Mouse (Mus musculus): ENCODE measurements around the gene Rgs10. TPM values are rescaled to one million over a fixed set of nuclear protein-coding genes. Genes with fewer than 3 reads are reported as not detected.

Rgs10 gene
- polyA plus RNA-seq, 1 experiment from 2014 or later, result 2.7 TPM

GRCm38 (mm10) chr7:128381001-128381400 lies 37.6 kb downstream of the Rgs10 start:
- no peak for DNase-seq (ENCODE audit: low spot score)
- no peak overlapping the region for H3K27ac ChIP-seq
- peaks cover 5% of the 10 kb centered on the region; the same call in 1 of the 2 replicates for H3K4me1 ChIP-seq
- no peaks in the 10 kb centered on the region for H3K27me3 ChIP-seq (ENCODE audit: low read depth, poor library complexity, severe bottlenecking)
- H3K4me3 ChIP-seq, result no peak overlapping the region
- WGBS, result 84% methylated on average over 2 of the region's 2 CpGs
- H3K9me3 ChIP-seq (replicated peaks), result no peaks in the 10 kb centered on the region
- H3K36me3 ChIP-seq, result no peaks in the 10 kb centered on the region

DNA sequence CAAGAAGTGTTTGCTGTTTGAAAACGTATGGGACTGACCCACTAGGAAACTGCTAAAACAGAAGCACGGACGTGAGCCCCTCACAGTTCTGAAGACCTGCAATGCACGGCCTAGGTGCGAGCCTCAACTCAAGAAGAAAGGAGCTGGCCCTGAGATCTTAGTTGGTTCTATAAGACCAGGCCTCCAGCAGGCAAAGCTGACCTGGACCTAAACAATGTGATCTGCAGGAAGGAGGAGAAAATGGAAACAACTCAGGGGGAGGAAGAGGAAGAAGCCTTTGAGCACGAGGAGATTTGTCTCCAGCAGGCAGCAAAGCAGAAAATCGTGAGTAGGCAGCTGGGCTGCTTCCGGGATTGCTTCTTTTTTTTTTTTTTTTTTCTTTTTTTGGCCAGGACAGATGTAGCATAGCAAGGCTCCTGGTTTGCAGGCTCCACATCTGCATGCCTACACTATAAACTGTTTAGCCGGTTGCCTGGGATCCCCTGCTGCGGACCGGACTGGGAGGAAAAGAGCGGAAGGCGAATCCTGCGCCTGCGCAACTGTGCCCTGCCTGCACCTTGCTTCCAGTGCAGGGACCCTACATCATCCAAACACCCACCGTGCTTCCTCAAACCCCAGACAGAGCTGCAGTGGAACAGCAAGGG lies 39.3 kb downstream of the Rgs10 start:
- no peak overlapping the region for H3K27ac ChIP-seq
- peaks cover 5% of the 10 kb centered on the region; the same call in 1 of the 2 replicates for H3K4me1 ChIP-seq
- H3K9me3 ChIP-seq (replicated peaks), result no peaks in the 10 kb centered on the region
- WGBS, result 72% methylated on average over 16 of the region's 16 CpGs
- H3K4me3 ChIP-seq, result no peak overlapping the region
- no peak for DNase-seq (ENCODE audit: low spot score)
- H3K27me3 ChIP-seq (ENCODE audit: low read depth, poor library complexity, severe bottlenecking), result no peaks in the 10 kb centered on the region
- no peaks in the 10 kb centered on the region for H3K36me3 ChIP-seq

DNA sequence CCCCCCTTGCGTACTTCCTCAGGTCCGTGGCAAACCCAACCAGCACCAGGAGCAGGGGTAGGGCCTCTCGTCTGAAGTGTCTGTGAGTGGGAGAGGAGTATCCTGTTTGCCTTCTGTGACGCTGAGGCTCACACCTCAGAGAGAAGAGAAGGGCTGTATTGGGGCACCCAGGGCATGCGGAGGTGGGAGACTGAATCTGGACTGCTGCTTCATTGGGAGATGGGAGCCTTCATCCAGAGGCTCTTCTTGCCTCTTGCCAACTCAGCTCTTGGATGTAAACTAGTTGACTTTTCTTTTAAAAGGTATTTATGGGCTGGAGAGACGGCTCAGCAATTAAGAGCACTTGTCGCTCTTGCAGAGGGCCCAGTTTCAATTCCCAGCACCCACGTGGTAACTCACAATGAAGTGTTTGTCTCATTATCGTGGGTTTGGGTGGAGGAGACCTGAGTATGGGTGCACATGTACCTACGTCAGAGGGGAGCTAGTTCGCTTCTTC lies 42.3 kb downstream of the Rgs10 start:
- no peak for DNase-seq (ENCODE audit: low spot score)
- Histone ChIP-seq H3K4me1 (peaks cover 9% of the 10 kb centered on the region; the same call in 1 of the 2 replicates), H3K27ac (no peak overlapping the region), H3K4me3 (no peak overlapping the region), H3K9me3 (replicated peaks) (no peaks in the 10 kb centered on the region), H3K36me3 (no peaks in the 10 kb centered on the region), H3K27me3 (ENCODE audit: low read depth, poor library complexity, severe bottlenecking) (no peaks in the 10 kb centered on the region)
- 82% methylated on average over 11 of the region's 11 CpGs for WGBS

DNA sequence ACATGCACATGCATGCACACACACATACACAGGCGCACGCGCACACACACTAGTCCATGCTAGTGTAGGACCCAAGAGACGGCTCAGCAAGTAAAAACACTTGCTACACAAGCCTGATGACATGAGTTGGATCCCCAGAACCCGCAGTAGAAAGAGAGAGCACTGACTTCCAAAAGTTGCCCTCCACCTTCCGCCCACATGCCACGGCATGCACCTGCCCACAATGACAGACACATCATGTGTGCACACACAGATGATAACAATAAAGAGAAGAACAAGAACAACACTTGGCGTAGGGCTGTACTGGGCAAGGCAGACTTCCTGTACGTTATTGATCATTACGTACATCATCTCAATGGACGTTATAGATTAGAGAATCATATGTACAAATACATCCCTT lies 44.4 kb downstream of the Rgs10 start:
- Histone ChIP-seq H3K36me3 (no peaks in the 10 kb centered on the region), H3K27me3 (ENCODE audit: low read depth, poor library complexity, severe bottlenecking) (no peaks in the 10 kb centered on the region), H3K4me3 (no peak overlapping the region), H3K9me3 (replicated peaks) (no peaks in the 10 kb centered on the region), H3K4me1 (peaks cover 7% of the 10 kb centered on the region; the same call in 1 of the 2 replicates), H3K27ac (no peak overlapping the region)
- 94% methylated on average over 11 of the region's 11 CpGs for WGBS
- DNase-seq (ENCODE audit: low spot score), result no peak

DNA sequence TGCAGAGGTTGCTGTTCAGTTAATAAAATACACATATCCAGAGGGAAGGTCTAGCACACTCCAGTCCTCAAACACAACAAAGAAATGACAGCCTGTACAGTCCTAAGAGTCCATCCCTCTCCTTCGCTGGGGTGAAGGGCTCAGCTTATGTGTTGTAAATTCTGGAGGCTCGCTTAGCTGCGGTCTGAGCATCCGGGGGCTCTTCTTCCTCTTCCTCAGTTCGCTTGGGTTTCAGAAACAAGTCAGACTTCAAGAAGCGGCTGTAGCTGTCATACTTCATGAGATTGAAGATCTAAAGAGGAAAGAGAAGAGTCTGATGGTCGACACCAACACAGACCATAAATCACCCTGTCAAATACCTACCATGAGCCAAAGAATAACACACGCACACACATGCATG lies 44.8 kb downstream of the Rgs10 start:
- no peaks in the 10 kb centered on the region for H3K27me3 ChIP-seq (ENCODE audit: low read depth, poor library complexity, severe bottlenecking)
- no peaks in the 10 kb centered on the region for H3K36me3 ChIP-seq
- no peak overlapping the region for H3K4me3 ChIP-seq
- H3K27ac ChIP-seq, result no peak overlapping the region
- 89% methylated on average over 8 of the region's 8 CpGs for WGBS
- no peak for DNase-seq (ENCODE audit: low spot score)
- H3K4me1 ChIP-seq, result peaks cover 4% of the 10 kb centered on the region; the same call in 1 of the 2 replicates
- no peaks in the 10 kb centered on the region for H3K9me3 ChIP-seq (replicated peaks)

DNA sequence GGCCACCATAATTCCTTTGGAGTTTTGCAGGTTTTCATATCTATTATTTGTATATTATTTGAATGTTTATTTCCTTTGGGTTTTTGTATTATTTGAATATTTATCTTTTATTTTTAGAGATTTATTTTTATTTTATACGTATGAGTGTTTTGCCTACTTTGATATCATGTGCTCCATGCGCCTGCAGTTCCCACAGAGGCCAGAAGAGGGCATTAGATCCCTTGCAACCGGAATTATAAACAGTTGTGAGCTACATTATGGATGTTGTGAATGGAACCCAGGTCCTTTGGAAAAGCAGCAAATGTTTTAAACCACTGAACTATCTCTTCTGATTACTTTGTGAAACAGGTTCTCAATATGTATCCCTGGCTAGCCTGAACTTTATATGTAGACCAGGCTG lies 46.2 kb downstream of the Rgs10 start:
- Histone ChIP-seq H3K27ac (no peak overlapping the region), H3K4me1 (peaks cover 4% of the 10 kb centered on the region; the same call in 1 of the 2 replicates), H3K9me3 (replicated peaks) (no peaks in the 10 kb centered on the region), H3K4me3 (no peak overlapping the region), H3K27me3 (ENCODE audit: low read depth, poor library complexity, severe bottlenecking) (no peaks in the 10 kb centered on the region), H3K36me3 (no peaks in the 10 kb centered on the region)
- DNase-seq (ENCODE audit: low spot score), result peak; percentile 44
- WGBS, result 52% methylated on average over 3 of the region's 3 CpGs

- no peak for DNase-seq (ENCODE audit: low spot score)
Observed at GRCm38 (mm10) chr7:128369366-128369765, 49.2 kb downstream of the Rgs10 start.

GRCm38 (mm10) chr7:128368828-128369227 lies 49.7 kb downstream of the Rgs10 start:
- Histone ChIP-seq H3K4me1 (peaks cover 4% of the 10 kb centered on the region; the same call in 1 of the 2 replicates), H3K4me3 (no peak overlapping the region), H3K9me3 (replicated peaks) (no peaks in the 10 kb centered on the region), H3K36me3 (no peaks in the 10 kb centered on the region), H3K27me3 (ENCODE audit: low read depth, poor library complexity, severe bottlenecking) (no peaks in the 10 kb centered on the region), H3K27ac (no peak overlapping the region)
- no peak for DNase-seq (ENCODE audit: low spot score)
- 89% methylated on average over 6 of the region's 6 CpGs for WGBS

More at GRCm38 (mm10) chr7:128369366-128369765, 49.2 kb downstream of the Rgs10 start:
- Histone ChIP-seq H3K4me1 (peaks cover 4% of the 10 kb centered on the region; the same call in 1 of the 2 replicates), H3K4me3 (no peak overlapping the region), H3K9me3 (replicated peaks) (no peaks in the 10 kb centered on the region), H3K36me3 (no peaks in the 10 kb centered on the region), H3K27ac (no peak overlapping the region), H3K27me3 (ENCODE audit: low read depth, poor library complexity, severe bottlenecking) (no peaks in the 10 kb centered on the region)
- 84% methylated on average over 12 of the region's 12 CpGs for WGBS

DNA sequence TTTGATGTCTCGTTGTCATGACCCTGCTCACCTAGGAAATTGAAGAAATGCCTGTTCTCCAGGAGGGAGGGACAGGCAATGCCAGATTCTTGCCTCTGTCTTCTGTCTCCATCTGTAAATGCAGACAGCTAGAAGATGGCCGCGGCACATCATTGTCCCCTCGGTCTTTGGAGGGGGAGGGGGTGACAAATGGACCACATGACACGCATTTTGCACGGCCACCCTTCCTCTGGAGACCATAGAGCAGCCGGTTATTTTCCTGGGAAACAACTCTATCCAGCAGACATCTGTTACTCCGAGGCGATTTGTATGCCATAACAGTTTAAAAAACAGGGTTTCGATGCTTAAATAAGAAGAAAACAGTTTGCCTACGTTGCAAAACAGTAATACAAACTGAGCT lies 51.9 kb downstream of the Rgs10 start:
- WGBS, result 71% methylated on average over 11 of the region's 11 CpGs
- Histone ChIP-seq H3K36me3 (no peaks in the 10 kb centered on the region), H3K4me3 (no peak overlapping the region), H3K9me3 (replicated peaks) (no peaks in the 10 kb centered on the region), H3K27ac (no peak overlapping the region), H3K4me1 (peaks cover under 1% of the 10 kb centered on the region; the same call in 1 of the 2 replicates), H3K27me3 (ENCODE audit: low read depth, poor library complexity, severe bottlenecking) (no peaks in the 10 kb centered on the region)
- DNase-seq (ENCODE audit: low spot score), result no peak

- WGBS, result 63% methylated on average over 4 of the region's 4 CpGs
- H3K9me3 ChIP-seq (replicated peaks), result no peaks in the 10 kb centered on the region
- H3K27me3 ChIP-seq (ENCODE audit: low read depth, poor library complexity, severe bottlenecking), result no peaks in the 10 kb centered on the region
- no peak overlapping the region for H3K4me3 ChIP-seq
- no peaks in the 10 kb centered on the region for H3K36me3 ChIP-seq
- DNase-seq (ENCODE audit: low spot score), result no peak
- H3K4me1 ChIP-seq, result no peaks in the 10 kb centered on the region
- no peak overlapping the region for H3K27ac ChIP-seq
Observed at GRCm38 (mm10) chr7:128365096-128365715, 53.4 kb downstream of the Rgs10 start.

- 93% methylated on average over 11 of the region's 11 CpGs for WGBS
- Histone ChIP-seq H3K36me3 (no peaks in the 10 kb centered on the region), H3K4me1 (no peaks in the 10 kb centered on the region), H3K9me3 (replicated peaks) (no peaks in the 10 kb centered on the region), H3K4me3 (no peak overlapping the region), H3K27ac (no peak overlapping the region), H3K27me3 (ENCODE audit: low read depth, poor library complexity, severe bottlenecking) (no peaks in the 10 kb centered on the region)
- DNase-seq (ENCODE audit: low spot score), result no peak
Observed at GRCm38 (mm10) chr7:128364526-128364925, 54.0 kb downstream of the Rgs10 start.

DNA sequence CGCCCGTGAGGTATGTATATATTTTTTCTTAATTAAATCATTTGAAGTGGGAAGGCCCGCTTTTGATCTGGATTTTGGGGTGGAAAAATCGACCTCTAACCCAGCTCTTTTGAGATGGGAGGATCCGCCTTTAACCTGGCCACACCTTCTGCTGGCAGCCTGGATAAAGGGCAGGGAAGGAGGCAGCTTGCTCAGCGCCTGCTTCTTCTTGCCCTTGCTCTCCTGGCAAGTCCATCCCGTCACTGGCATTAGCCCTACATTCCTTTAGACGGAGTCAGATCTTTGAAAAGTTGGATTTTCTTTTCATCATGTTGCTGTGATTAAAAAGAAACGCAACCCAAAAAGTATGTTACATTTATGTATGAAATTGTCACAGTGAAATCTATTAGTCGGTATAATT lies 54.8 kb downstream of the Rgs10 start:
- H3K9me3 ChIP-seq (replicated peaks), result no peaks in the 10 kb centered on the region
- H3K27ac ChIP-seq, result no peak overlapping the region
- H3K36me3 ChIP-seq, result no peaks in the 10 kb centered on the region
- H3K4me3 ChIP-seq, result no peak overlapping the region
- H3K27me3 ChIP-seq (ENCODE audit: low read depth, poor library complexity, severe bottlenecking), result no peaks in the 10 kb centered on the region
- DNase-seq (ENCODE audit: low spot score), result no peak
- H3K4me1 ChIP-seq, result no peaks in the 10 kb centered on the region
- 71% methylated on average over 10 of the region's 10 CpGs for WGBS

GRCm38 (mm10) chr7:128362916-128363315 lies 55.6 kb downstream of the Rgs10 start:
- no peak overlapping the region for H3K27ac ChIP-seq
- 75% methylated on average over 4 of the region's 4 CpGs for WGBS

More at GRCm38 (mm10) chr7:128362916-128363315, 55.6 kb downstream of the Rgs10 start:
- no peaks in the 10 kb centered on the region for H3K9me3 ChIP-seq (replicated peaks)
- H3K36me3 ChIP-seq, result no peaks in the 10 kb centered on the region
- no peak overlapping the region for H3K4me3 ChIP-seq
- no peaks in the 10 kb centered on the region for H3K4me1 ChIP-seq
- no peaks in the 10 kb centered on the region for H3K27me3 ChIP-seq (ENCODE audit: low read depth, poor library complexity, severe bottlenecking)
- no peak for DNase-seq (ENCODE audit: low spot score)

All from limb, embryonic 10.5 days (tissue).